Mouse (Mus musculus): Measurements from ENCODE around the gene Gucy2g. TPM values are rescaled to one million over a fixed set of nuclear protein-coding genes. Genes with fewer than 3 reads are reported as not detected.
A peak's percentile ranks its signal among the peaks of the same experiment; 100 is the strongest.

The Gucy2g gene
- polyA plus RNA-seq, 1 experiment from 2014 or later, result 0.06 TPM

DNA sequence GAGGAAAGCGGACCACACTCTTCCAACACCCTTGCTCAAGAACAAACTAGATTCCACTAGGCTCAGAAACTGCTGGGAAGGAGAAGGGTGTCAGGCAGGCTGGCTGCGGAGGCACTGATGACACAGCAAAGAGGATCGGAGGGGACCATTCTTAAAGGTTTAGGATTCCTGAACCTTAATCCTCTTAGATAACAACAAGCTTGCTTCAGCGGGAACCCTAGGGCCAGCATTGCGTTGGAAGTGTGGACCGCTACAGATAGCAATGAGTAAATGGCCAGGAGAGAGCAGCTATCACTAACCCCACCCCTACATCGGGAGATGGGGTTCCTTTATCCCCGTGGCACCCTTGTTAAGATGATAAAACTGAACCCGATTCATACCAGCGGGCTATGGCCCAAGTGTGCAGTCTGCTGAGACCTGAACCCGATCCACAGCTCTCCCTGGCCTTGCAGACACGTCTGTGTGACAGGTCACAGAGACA is 22.3 kb downstream of the Gucy2g start:
- no peak overlapping the region for H3K27ac ChIP-seq (replicated peaks; ENCODE audit: low read depth, low read length)
- ATAC-seq (ENCODE audit: low read depth), result 0 out of 2 replicates have a peak, but pooled peaks have one; percentile 1
- H3K9ac ChIP-seq (ENCODE audit: low read depth, low read length), result peak overlapping the region; percentile 55
- H3K4me3 ChIP-seq (ENCODE audit: low read depth, low read length), result peak overlapping the region; percentile 37
- no peaks in the 10 kb centered on the region for H3K36me3 ChIP-seq (ENCODE audit: control insufficient read depth, insufficient read depth, low read length)
- peak overlapping the region; percentile 67 for H3K4me2 ChIP-seq (ENCODE audit: low read depth, low read length)
- no peaks in the 10 kb centered on the region for H3K4me1 ChIP-seq (ENCODE audit: control insufficient read depth, insufficient read depth, low read length)
- no peak for DNase-seq (ENCODE audit: low spot score)
- H3K9me3 ChIP-seq (ENCODE audit: control insufficient read depth, low read length), result no peaks in the 10 kb centered on the region
- WGBS, result 16% methylated on average over 12 of the region's 12 CpGs
- H3K27me3 ChIP-seq (replicated peaks; ENCODE audit: control insufficient read depth, insufficient read depth, low read length), result no peaks in the 10 kb centered on the region

DNA sequence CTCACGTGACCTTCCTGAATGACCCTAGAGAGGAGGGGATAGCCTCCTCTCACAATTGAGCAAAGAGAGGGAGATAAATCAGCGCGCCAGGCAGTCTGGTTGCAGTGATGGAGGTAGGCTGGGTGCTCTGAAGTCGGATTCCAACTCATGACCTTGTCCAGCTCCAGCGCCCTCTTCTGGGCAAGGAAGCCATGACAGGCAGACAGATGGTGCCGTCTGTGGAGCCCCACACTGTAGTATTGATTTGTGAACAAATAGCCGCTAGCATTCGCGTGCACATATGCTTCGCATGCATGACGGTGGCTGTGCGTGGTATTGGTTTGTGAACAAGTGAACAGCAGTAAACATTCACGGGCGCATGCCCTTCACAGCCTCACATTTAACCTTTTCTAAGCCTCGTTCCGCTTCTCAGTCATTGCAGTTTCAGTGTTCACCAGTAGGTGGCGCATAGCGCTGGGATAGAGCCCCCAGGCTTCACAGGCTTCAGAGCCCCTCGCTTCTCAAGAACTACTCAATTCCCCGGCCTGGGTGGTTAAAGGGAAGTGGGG is 22.8 kb downstream of the Gucy2g start:
- no peaks in the 10 kb centered on the region for H3K36me3 ChIP-seq (ENCODE audit: control insufficient read depth, insufficient read depth, low read length)
- 4% methylated on average over 20 of the region's 20 CpGs for WGBS
- H3K4me3 ChIP-seq (ENCODE audit: low read depth, low read length), result peak overlapping the region; percentile 37
- ATAC-seq (ENCODE audit: low read depth) (peak; percentile 80), DNase-seq (ENCODE audit: low spot score) (peak; percentile 87)
- H3K4me2 ChIP-seq (ENCODE audit: low read depth, low read length), result peak overlapping the region; percentile 67
- peak overlapping the region; percentile 55 for H3K9ac ChIP-seq (ENCODE audit: low read depth, low read length)
- no peaks in the 10 kb centered on the region for H3K4me1 ChIP-seq (ENCODE audit: control insufficient read depth, insufficient read depth, low read length)
- H3K9me3 ChIP-seq (ENCODE audit: control insufficient read depth, low read length), result no peaks in the 10 kb centered on the region
- H3K27ac ChIP-seq (replicated peaks; ENCODE audit: low read depth, low read length), result no peak overlapping the region
- H3K27me3 ChIP-seq (replicated peaks; ENCODE audit: control insufficient read depth, insufficient read depth, low read length), result no peaks in the 10 kb centered on the region

DNA sequence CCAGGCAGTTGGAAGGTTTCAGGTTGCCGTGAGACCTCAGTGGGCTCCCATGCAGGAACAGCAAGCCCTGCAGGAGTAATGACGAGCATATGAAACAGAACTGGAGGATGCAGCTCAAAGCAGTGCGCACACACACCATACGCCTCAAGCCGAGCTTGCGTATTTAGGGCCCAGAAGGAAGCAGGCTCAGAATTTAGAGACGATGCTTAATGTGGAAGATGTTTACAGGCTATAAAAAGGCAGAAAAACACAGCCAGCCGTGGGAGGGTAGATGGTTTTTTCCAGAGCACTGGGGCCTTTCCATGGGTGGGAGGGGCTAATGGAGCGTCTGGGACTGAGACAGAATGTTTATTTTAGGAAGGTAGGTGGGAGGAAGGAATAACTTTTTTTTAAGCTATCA is 23.7 kb downstream of the Gucy2g start:
- ATAC-seq (ENCODE audit: low read depth) (no peak), DNase-seq (ENCODE audit: low spot score) (no peak)
- Histone ChIP-seq H3K9me3 (ENCODE audit: control insufficient read depth, low read length) (no peaks in the 10 kb centered on the region), H3K9ac (ENCODE audit: low read depth, low read length) (no peak overlapping the region), H3K4me2 (ENCODE audit: low read depth, low read length) (no peak overlapping the region), H3K4me3 (ENCODE audit: low read depth, low read length) (no peak overlapping the region), H3K36me3 (ENCODE audit: control insufficient read depth, insufficient read depth, low read length) (no peaks in the 10 kb centered on the region), H3K4me1 (ENCODE audit: control insufficient read depth, insufficient read depth, low read length) (no peaks in the 10 kb centered on the region), H3K27me3 (replicated peaks; ENCODE audit: control insufficient read depth, insufficient read depth, low read length) (no peaks in the 10 kb centered on the region), H3K27ac (replicated peaks; ENCODE audit: low read depth, low read length) (no peak overlapping the region)
- 65% methylated on average over 9 of the region's 9 CpGs for WGBS

DNA sequence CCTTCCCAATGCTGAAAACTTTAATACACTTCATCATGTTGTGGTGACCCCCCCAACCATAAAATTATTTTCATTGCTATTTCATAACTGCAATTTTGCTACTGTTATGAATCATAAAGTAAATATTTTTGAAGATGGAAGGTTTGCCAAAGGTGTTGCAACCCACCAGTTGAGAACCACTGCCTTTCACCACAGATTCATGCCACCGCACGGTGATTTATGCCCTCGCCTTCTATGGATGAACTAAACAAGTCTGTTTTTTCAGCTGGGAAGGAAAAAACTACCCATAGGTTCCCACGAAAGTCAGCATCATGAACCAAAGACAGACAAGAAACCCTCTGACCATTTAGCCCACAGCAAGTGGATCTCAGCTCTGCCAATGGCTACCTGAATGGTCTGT is 24.2 kb downstream of the Gucy2g start:
- no peaks in the 10 kb centered on the region for H3K27me3 ChIP-seq (replicated peaks; ENCODE audit: control insufficient read depth, insufficient read depth, low read length)
- no peak overlapping the region for H3K9ac ChIP-seq (ENCODE audit: low read depth, low read length)
- H3K27ac ChIP-seq (replicated peaks; ENCODE audit: low read depth, low read length), result no peak overlapping the region
- H3K9me3 ChIP-seq (ENCODE audit: control insufficient read depth, low read length), result no peaks in the 10 kb centered on the region
- no peak overlapping the region for H3K4me3 ChIP-seq (ENCODE audit: low read depth, low read length)
- H3K4me2 ChIP-seq (ENCODE audit: low read depth, low read length), result no peak overlapping the region
- no peak for ATAC-seq (ENCODE audit: low read depth)
- H3K36me3 ChIP-seq (ENCODE audit: control insufficient read depth, insufficient read depth, low read length), result no peaks in the 10 kb centered on the region
- no peak for DNase-seq (ENCODE audit: low spot score)
- 82% methylated on average over 4 of the region's 4 CpGs for WGBS
- no peaks in the 10 kb centered on the region for H3K4me1 ChIP-seq (ENCODE audit: control insufficient read depth, insufficient read depth, low read length)

DNA sequence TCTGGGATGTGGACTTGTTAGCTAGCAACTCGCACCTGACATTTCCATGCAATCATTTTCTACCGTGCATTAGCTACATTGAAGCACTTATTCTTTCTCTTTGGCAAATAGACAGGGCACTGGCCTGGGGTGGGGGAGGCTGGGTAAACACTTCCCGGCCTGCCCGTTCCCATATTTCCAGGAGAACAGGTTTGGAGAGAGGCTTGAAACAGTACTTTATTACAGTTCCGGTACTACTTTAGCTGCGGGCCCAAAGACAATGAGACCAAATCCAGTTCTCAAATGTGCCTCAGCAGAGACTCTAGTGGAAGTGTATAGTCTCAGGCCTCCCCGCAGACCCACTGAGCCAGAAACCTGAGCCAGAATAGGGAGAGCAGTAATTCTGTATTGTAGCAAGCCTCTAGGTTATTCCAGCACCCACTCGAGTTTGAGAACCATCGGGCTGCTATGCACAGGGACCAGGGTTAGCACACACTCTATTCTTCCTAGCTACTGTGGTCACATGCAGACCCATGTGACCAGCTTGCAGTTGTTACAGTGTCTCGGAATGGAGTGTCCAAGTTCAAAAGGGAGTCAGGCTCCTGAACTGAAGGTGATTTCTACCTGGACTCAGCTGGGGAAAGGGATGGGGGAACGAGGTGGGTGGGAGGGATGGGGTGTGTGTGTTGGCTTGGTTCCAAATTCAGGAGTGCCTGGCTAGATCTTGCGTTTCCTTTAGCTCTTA is 27.3 kb downstream of the Gucy2g start:
- Histone ChIP-seq H3K27me3 (replicated peaks; ENCODE audit: control insufficient read depth, insufficient read depth, low read length) (no peaks in the 10 kb centered on the region), H3K36me3 (ENCODE audit: control insufficient read depth, insufficient read depth, low read length) (no peaks in the 10 kb centered on the region), H3K4me1 (ENCODE audit: control insufficient read depth, insufficient read depth, low read length) (no peaks in the 10 kb centered on the region), H3K9me3 (ENCODE audit: control insufficient read depth, low read length) (no peaks in the 10 kb centered on the region), H3K9ac (ENCODE audit: low read depth, low read length) (no peak overlapping the region), H3K27ac (replicated peaks; ENCODE audit: low read depth, low read length) (0 out of 2 replicates have a peak overlapping the region, but pooled peaks have one; percentile 44), H3K4me3 (ENCODE audit: low read depth, low read length) (no peak overlapping the region), H3K4me2 (ENCODE audit: low read depth, low read length) (no peak overlapping the region)
- DNase-seq (ENCODE audit: low spot score), result peak; percentile 13
- 68% methylated on average over 12 of the region's 12 CpGs for WGBS
- peak; percentile 17; the same call in 1 of the 2 replicates for ATAC-seq (ENCODE audit: low read depth)

DNA sequence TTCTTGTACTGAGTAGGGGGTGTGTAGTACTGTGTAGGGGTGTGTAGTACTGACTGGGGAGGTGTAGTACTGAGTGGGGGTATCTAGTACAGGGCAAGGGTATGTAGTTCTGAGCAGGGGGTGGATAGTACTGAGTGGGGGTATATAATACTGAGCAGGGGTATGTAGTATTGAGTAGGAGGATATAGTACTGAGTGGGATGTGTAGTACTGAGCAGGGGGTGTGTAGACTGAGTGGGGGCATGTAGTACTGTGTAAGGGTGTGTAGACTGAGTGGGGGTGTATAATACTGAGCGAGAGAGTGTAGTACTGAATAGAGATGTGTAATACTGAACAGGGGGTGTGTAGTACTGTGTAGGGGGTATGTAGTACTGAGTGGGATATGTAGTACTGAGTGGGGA is 29.3 kb downstream of the Gucy2g start:
- H3K36me3 ChIP-seq (ENCODE audit: control insufficient read depth, insufficient read depth, low read length), result no peaks in the 10 kb centered on the region
- no peak; the same call in 1 of the 2 replicates for ATAC-seq (ENCODE audit: low read depth)

DNA sequence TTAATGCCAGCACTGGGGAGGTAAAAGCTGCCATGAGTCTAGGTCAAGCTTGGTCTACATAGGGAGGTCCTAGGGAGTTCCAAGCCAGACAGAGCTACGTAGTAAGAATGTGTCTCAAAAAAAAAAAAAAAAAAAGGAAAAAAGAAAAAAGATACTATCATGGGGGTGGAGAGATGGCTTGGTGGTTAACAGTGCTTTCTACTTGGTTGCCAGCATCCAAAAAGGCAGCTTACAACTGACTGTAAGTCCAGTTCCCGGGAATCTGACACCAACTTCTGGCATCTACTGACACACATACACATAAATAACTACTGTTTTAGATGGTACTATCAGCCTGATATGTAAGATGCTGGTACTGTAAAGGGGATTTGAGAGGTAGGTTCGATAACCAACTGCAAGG is 32.0 kb downstream of the Gucy2g start:
- ATAC-seq (ENCODE audit: low read depth), result no peak
- Histone ChIP-seq H3K4me3 (ENCODE audit: low read depth, low read length) (no peak overlapping the region), H3K36me3 (ENCODE audit: control insufficient read depth, insufficient read depth, low read length) (no peaks in the 10 kb centered on the region), H3K27ac (replicated peaks; ENCODE audit: low read depth, low read length) (no peak overlapping the region), H3K4me2 (ENCODE audit: low read depth, low read length) (no peak overlapping the region), H3K9ac (ENCODE audit: low read depth, low read length) (no peak overlapping the region), H3K9me3 (ENCODE audit: control insufficient read depth, low read length) (no peaks in the 10 kb centered on the region), H3K4me1 (ENCODE audit: control insufficient read depth, insufficient read depth, low read length) (no peaks in the 10 kb centered on the region), H3K27me3 (replicated peaks; ENCODE audit: control insufficient read depth, insufficient read depth, low read length) (0 out of 2 replicates have a peak, but pooled peaks cover 5% of the 10 kb centered on the region)
- DNase-seq (ENCODE audit: low spot score), result no peak
- 89% methylated on average over 3 of the region's 3 CpGs for WGBS

More for the DNA sequence above, 29.3 kb downstream of the Gucy2g start:
- H3K9ac ChIP-seq (ENCODE audit: low read depth, low read length), result no peak overlapping the region
- no peak overlapping the region for H3K4me2 ChIP-seq (ENCODE audit: low read depth, low read length)
- no peaks in the 10 kb centered on the region for H3K9me3 ChIP-seq (ENCODE audit: control insufficient read depth, low read length)
- no peak overlapping the region for H3K4me3 ChIP-seq (ENCODE audit: low read depth, low read length)
- H3K27ac ChIP-seq (replicated peaks; ENCODE audit: low read depth, low read length), result no peak overlapping the region
- H3K4me1 ChIP-seq (ENCODE audit: control insufficient read depth, insufficient read depth, low read length), result no peaks in the 10 kb centered on the region
- DNase-seq (ENCODE audit: low spot score), result no peak
- 84% methylated on average over 1 of the region's 1 CpGs for WGBS
- H3K27me3 ChIP-seq (replicated peaks; ENCODE audit: control insufficient read depth, insufficient read depth, low read length), result 0 out of 2 replicates have a peak, but pooled peaks cover 5% of the 10 kb centered on the region

DNA sequence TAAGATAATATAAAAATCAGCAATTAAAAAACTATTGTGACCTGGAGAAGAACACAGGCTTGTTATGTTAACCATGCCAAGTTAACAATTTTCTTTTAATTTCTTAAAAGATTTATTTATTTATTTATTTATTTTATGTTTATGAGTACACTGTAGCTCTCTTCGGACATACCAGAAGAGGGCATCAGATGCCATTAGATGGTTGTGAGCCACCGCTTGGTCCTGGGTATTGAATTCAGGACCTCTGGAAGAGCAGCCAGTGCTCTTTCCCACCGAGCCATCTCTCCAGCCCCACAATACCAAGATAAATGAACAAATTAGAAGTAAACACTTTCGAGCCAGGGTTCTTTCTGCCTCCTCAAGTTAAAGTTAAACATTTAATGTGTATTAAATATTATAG is 32.4 kb downstream of the Gucy2g start:
- H3K36me3 ChIP-seq (ENCODE audit: control insufficient read depth, insufficient read depth, low read length), result no peaks in the 10 kb centered on the region
- H3K4me2 ChIP-seq (ENCODE audit: low read depth, low read length), result no peak overlapping the region
- no peak overlapping the region for H3K4me3 ChIP-seq (ENCODE audit: low read depth, low read length)
- no peaks in the 10 kb centered on the region for H3K9me3 ChIP-seq (ENCODE audit: control insufficient read depth, low read length)
- WGBS, result 70% methylated on average over 4 of the region's 4 CpGs
- no peak overlapping the region for H3K9ac ChIP-seq (ENCODE audit: low read depth, low read length)
- H3K27ac ChIP-seq (replicated peaks; ENCODE audit: low read depth, low read length), result no peak overlapping the region
- H3K4me1 ChIP-seq (ENCODE audit: control insufficient read depth, insufficient read depth, low read length), result no peaks in the 10 kb centered on the region
- ATAC-seq (ENCODE audit: low read depth) (no peak), DNase-seq (ENCODE audit: low spot score) (no peak)
- H3K27me3 ChIP-seq (replicated peaks; ENCODE audit: control insufficient read depth, insufficient read depth, low read length), result 0 out of 2 replicates have a peak, but pooled peaks cover 5% of the 10 kb centered on the region
